In the genomic region with DNA sequence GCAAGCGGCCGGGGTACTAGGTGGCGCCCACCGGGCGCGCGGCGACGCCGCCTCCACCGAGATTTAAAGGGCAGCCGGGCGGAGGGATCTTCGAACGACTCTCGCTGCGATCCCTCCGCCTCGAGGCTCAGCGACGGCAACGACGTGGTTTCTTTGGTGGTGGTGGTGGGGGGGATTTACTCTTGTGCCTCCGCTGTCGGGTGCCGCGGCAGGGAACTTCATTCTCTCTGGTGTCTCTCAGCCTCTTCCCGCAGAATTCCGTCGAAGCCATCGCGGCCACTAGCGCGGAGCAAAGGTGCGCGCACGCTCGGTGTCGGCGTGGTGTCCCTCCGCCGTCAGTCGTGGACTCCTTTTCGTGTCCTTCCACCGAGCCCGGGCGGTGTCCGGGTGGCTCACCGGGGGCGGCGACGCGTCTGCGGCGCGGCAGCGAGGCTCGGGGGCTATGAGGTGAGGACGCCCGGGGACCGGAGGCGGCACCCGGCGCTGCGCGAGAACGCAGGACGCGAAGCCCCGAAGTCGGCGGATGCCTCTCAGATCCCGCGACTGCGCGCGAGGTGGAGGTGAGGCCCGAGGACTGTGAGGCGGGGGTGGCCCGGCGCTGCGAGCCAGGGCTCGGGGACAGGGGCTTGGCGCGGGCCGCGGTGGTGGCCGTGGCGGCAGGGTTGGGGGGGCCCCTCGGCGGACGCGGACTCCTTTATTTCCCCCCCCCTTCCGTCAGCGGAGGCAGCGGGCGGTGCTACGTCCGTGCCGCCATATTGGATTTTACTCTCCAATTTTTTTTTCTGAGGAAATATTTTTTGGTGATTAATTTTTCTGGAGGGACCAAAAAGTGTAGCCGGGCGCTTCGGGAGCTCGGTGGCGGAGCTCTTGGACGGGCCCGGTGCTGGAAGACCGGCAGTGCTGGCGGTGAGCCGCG, we compare ENCODE assay signal across 8 mouse cellular contexts. TPM values are rescaled to one million over a fixed set of nuclear protein-coding genes. Genes with fewer than 3 reads are reported as not detected.
DNase-seq lines count a peak whose midpoint lies in the region; ATAC-seq and TF ChIP-seq lines count a peak whose summit lies in the region.

No protein-coding gene starts in this region.

- intact Hi-C loops in heart, postnatal 25 days (cut with DNase I): loop anchor here (5.0 kb wide), 2 partner anchors 84 to 214 kb away; partner anchors contain the start of gene Chka

- under 1% methylated on average over 99 of the region's 111 CpGs for WGBS in forebrain, embryonic 15.5 days
- under 1% methylated on average over 105 of the region's 111 CpGs for WGBS in neural tube, embryonic 14.5 days

- no peaks in the 10 kb centered on the region for H3K9me3 ChIP-seq in forebrain, embryonic 15.5 days
- no peaks in the 10 kb centered on the region for H3K9me3 ChIP-seq in neural tube, embryonic 14.5 days (ENCODE audit: control insufficient read depth, low read length)

- no peaks in the 10 kb centered on the region for H3K36me3 ChIP-seq in forebrain, embryonic 15.5 days
- H3K36me3 ChIP-seq in neural tube, embryonic 14.5 days (ENCODE audit: control insufficient read depth, insufficient read depth, low read length): no peaks in the 10 kb centered on the region; the same call in 1 of the 2 replicates
- no peaks in the 10 kb centered on the region for H3K36me3 ChIP-seq in testis, adult 2 months (ENCODE audit: control insufficient read depth, insufficient read depth, low read length)

- H3K9ac ChIP-seq in forebrain, embryonic 15.5 days (replicated peaks): peak overlapping the region; percentile 100
- peak overlapping the region; percentile 100 for H3K9ac ChIP-seq in neural tube, embryonic 14.5 days (replicated peaks; ENCODE audit: low read depth, low read length)

- H3K4me3 ChIP-seq in forebrain, embryonic 15.5 days: peak overlapping the region; percentile 97
- H3K4me3 ChIP-seq in neural tube, embryonic 14.5 days (ENCODE audit: low read depth, low read length): peak overlapping the region; percentile 97
- H3K4me3 ChIP-seq in testis, adult 2 months (ENCODE audit: control insufficient read depth, low read depth, low read length): peak overlapping the region; percentile 93

- peak overlapping the region; percentile 100 for H3K27ac ChIP-seq in forebrain, embryonic 15.5 days (replicated peaks)
- peak overlapping the region; percentile 100 for H3K27ac ChIP-seq in neural tube, embryonic 14.5 days (ENCODE audit: low read depth, low read length)
- peak overlapping the region; percentile 95 for H3K27ac ChIP-seq in testis, adult 2 months (ENCODE audit: control insufficient read depth, insufficient read depth, low read depth, low read length)

- H3K27me3 ChIP-seq in forebrain, embryonic 15.5 days: no peaks in the 10 kb centered on the region
- no peaks in the 10 kb centered on the region; the same call in 1 of the 2 replicates for H3K27me3 ChIP-seq in neural tube, embryonic 14.5 days (ENCODE audit: control insufficient read depth, insufficient read depth, low read length)
- H3K27me3 ChIP-seq in testis, adult 2 months (ENCODE audit: control insufficient read depth, insufficient read depth, low read length): no peaks in the 10 kb centered on the region

- peak; percentile 74 for ATAC-seq in forebrain, embryonic 15.5 days (replicated peaks)
- ATAC-seq in neural tube, embryonic 14.5 days (ENCODE audit: low read depth): peak; percentile 70

- peak; percentile 88 for DNase-seq in ES-CJ7 (ENCODE audit: low read depth, low spot score)
- DNase-seq in cerebellum, adult 11 months: peak; percentile 85
- peak; percentile 74 for DNase-seq in heart, postnatal 25 days (ENCODE audit: low spot score)
- peak; percentile 83 to 89 for DNase-seq in layer of hippocampus, adult 18-20 months (ENCODE audit: low spot score in 2 of 2)
- DNase-seq in lung, adult 18-20 months: peak; percentile 81 to 86

- peaks cover 27% of the 10 kb centered on the region for H3K4me1 ChIP-seq in forebrain, embryonic 15.5 days
- peaks cover 24% of the 10 kb centered on the region for H3K4me1 ChIP-seq in neural tube, embryonic 14.5 days (ENCODE audit: control insufficient read depth, insufficient read depth, low read length)
- peaks cover 8% of the 10 kb centered on the region for H3K4me1 ChIP-seq in testis, adult 2 months (ENCODE audit: control insufficient read depth, insufficient read depth, low read length)

- peak overlapping the region; percentile 55 for H3K4me2 ChIP-seq in forebrain, embryonic 15.5 days (replicated peaks)
- H3K4me2 ChIP-seq in neural tube, embryonic 14.5 days (ENCODE audit: low read depth, low read length): peak overlapping the region; percentile 89

- peak; percentile 90 for TF ChIP-seq POLR2A in testis, adult 2 months (IDR thresholded peaks at IDR 0.05; ENCODE audit: control insufficient read depth, low read depth, low read length)

- TF ChIP-seq CTCF in testis, adult 2 months (IDR thresholded peaks at IDR 0.05; ENCODE audit: control insufficient read depth, insufficient read depth, insufficient replicate concordance, low read depth, low read length): no peak

RNA-seq across cellular contexts. Expression of gene Kmt5b, which starts 0.8 kb away (rescaled TPM):
- polyA plus RNA-seq in forebrain, embryonic 15.5 days (2015; fragmentation: Nextera tagmentation; extraction: Ambion mirVana): 52.3 and 62.9 TPM in 2 replicates
- 10 to 100 TPM; 30.4 to 35.6 TPM for total RNA-seq in heart, postnatal 25 days (2021)
- total RNA-seq in layer of hippocampus, adult 18-20 months (2021): 10 to 100 TPM; 50.1 to 51.6 TPM
- 65.3 and 66.3 TPM in 2 replicates for polyA plus RNA-seq in neural tube, embryonic 14.5 days (2014; fragmentation: Nextera tagmentation; extraction: Ambion mirVana)
- polyA plus RNA-seq in testis, adult 2 months (2012; rRNA removed): 5.1 and 7.4 TPM in 2 replicates

RNA-seq across cellular contexts. Expression of gene 1810055G02Rik, which starts 59.9 kb away (rescaled TPM):
- polyA plus RNA-seq in forebrain, embryonic 15.5 days (2015; fragmentation: Nextera tagmentation; extraction: Ambion mirVana): 31.3 and 35.1 TPM in 2 replicates
- 1 to 10 TPM; 7.9 to 8.3 TPM for total RNA-seq in heart, postnatal 25 days (2021)
- total RNA-seq in layer of hippocampus, adult 18-20 months (2021): 10 to 100 TPM; 23.4 to 24.3 TPM
- polyA plus RNA-seq in neural tube, embryonic 14.5 days (2014; fragmentation: Nextera tagmentation; extraction: Ambion mirVana): 33.4 and 37.6 TPM in 2 replicates
- polyA plus RNA-seq in testis, adult 2 months (2012; rRNA removed): 319 and 328 TPM in 2 replicates

Comparison
In these comparisons a context has a peak if more than half of its experiments do, and no peak if none do; other contexts are left out.
1. Peak in every context shown above with its lines: DNase-seq, ATAC-seq, H3K4me3 ChIP-seq and H3K27ac ChIP-seq.